Mouse (Mus musculus): ENCODE measurements at regions not wholly inside any gene's neighbourhood (a gene's known extent, or its start where the extent isn't known, plus 50 kb on each side); places are given as distances from the start of the nearest gene placed in this dataset.
"Not testable (repeated sequence)": the region's sequence is repeated elsewhere in the genome, so short reads cannot be mapped to it uniquely, and the experiment has no call there.

- not testable (repeated sequence) for H3K4me3 ChIP-seq (ENCODE audit: low read depth, low read length); H3K9ac ChIP-seq (ENCODE audit: low read depth, low read length); ATAC-seq (ENCODE audit: low read depth); H3K9me3 ChIP-seq (replicated peaks; ENCODE audit: control insufficient read depth, low read length); H3K36me3 ChIP-seq (ENCODE audit: control insufficient read depth, insufficient read depth); H3K27ac ChIP-seq (ENCODE audit: low read length); H3K27me3 ChIP-seq (ENCODE audit: control insufficient read depth, insufficient read depth, low read depth, low read length); H3K4me1 ChIP-seq (ENCODE audit: control insufficient read depth, low read depth, low read length); H3K4me2 ChIP-seq (ENCODE audit: low read depth, low read length)
- WGBS (ENCODE audit: insufficient replicate concordance): no CpG with 5 or more reads among the region's 4 CpGs
Observed at GRCm38 (mm10) chr14:53007323-53007722, 511.8 kb upstream of the Olfr1507 start.

DNA sequence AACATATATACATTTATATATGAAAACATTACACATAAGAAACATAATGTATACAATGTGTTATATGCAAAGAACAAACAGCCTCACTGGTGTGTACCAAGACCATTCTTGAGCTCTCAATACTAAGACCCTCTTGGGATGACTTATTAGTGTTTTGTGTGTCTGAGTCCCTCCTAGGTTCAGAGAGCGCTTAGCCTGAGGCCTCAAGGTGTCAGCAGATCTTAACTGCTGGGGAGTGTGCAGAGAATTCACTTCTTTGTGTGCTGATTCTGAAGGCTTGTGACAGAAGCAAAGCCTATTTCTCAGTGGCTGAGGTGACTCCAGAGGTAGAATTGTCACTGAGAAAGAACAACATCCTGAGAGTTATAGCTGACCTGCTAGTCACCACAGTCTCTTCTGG, 505.7 kb upstream of the Olfr1507 start:
- not testable (repeated sequence) for H3K27ac ChIP-seq (ENCODE audit: low read length); H3K4me3 ChIP-seq (ENCODE audit: low read depth, low read length); H3K9me3 ChIP-seq (replicated peaks; ENCODE audit: control insufficient read depth, low read length); ATAC-seq (ENCODE audit: low read depth); H3K4me2 ChIP-seq (ENCODE audit: low read depth, low read length); H3K36me3 ChIP-seq (ENCODE audit: control insufficient read depth, insufficient read depth); H3K9ac ChIP-seq (ENCODE audit: low read depth, low read length); H3K27me3 ChIP-seq (ENCODE audit: control insufficient read depth, insufficient read depth, low read depth, low read length); H3K4me1 ChIP-seq (ENCODE audit: control insufficient read depth, low read depth, low read length)
- WGBS (ENCODE audit: insufficient replicate concordance): 70% methylated on average over 1 of the region's 1 CpGs

- not testable (repeated sequence) for H3K36me3 ChIP-seq (ENCODE audit: control insufficient read depth, insufficient read depth); ATAC-seq (ENCODE audit: low read depth); H3K9me3 ChIP-seq (replicated peaks; ENCODE audit: control insufficient read depth, low read length); H3K4me2 ChIP-seq (ENCODE audit: low read depth, low read length); H3K9ac ChIP-seq (ENCODE audit: low read depth, low read length); H3K27ac ChIP-seq (ENCODE audit: low read length); H3K4me1 ChIP-seq (ENCODE audit: control insufficient read depth, low read depth, low read length); H3K27me3 ChIP-seq (ENCODE audit: control insufficient read depth, insufficient read depth, low read depth, low read length); H3K4me3 ChIP-seq (ENCODE audit: low read depth, low read length)
- WGBS (ENCODE audit: insufficient replicate concordance): 26% methylated on average over 1 of the region's 4 CpGs
Observed at GRCm38 (mm10) chr14:52992106-52992760, 496.7 kb upstream of the Olfr1507 start.

DNA sequence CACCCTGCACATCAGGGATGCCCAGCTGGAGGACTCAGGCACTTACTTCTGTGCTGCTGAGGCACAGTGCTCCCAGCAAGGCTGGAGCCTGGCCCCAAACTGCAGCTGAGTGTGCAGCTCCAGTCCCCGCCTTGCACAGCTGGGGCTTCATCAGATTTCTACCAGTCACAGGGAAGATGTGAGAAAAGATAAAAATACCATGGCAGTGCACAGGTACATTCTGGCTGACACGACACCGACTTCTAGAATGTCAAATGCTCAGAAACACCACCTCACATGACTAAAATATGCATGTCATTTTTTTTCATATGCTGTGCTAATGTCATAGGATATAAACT, 495.7 kb upstream of the Olfr1507 start:
- not testable (repeated sequence) for H3K27me3 ChIP-seq (ENCODE audit: control insufficient read depth, insufficient read depth, low read depth, low read length); ATAC-seq (ENCODE audit: low read depth); H3K4me3 ChIP-seq (ENCODE audit: low read depth, low read length); H3K4me2 ChIP-seq (ENCODE audit: low read depth, low read length); H3K9me3 ChIP-seq (replicated peaks; ENCODE audit: control insufficient read depth, low read length); H3K4me1 ChIP-seq (ENCODE audit: control insufficient read depth, low read depth, low read length); H3K36me3 ChIP-seq (ENCODE audit: control insufficient read depth, insufficient read depth); H3K27ac ChIP-seq (ENCODE audit: low read length); H3K9ac ChIP-seq (ENCODE audit: low read depth, low read length)
- no CpG with 5 or more reads among the region's 3 CpGs for WGBS (ENCODE audit: insufficient replicate concordance)

GRCm38 (mm10) chr14:52990569-52991327, 495.2 kb upstream of the Olfr1507 start:
- H3K27me3 ChIP-seq (ENCODE audit: control insufficient read depth, insufficient read depth, low read depth, low read length); H3K4me3 ChIP-seq (ENCODE audit: low read depth, low read length); H3K36me3 ChIP-seq (ENCODE audit: control insufficient read depth, insufficient read depth); H3K27ac ChIP-seq (ENCODE audit: low read length); H3K9ac ChIP-seq (ENCODE audit: low read depth, low read length); ATAC-seq (ENCODE audit: low read depth); H3K4me1 ChIP-seq (ENCODE audit: control insufficient read depth, low read depth, low read length); H3K4me2 ChIP-seq (ENCODE audit: low read depth, low read length); H3K9me3 ChIP-seq (replicated peaks; ENCODE audit: control insufficient read depth, low read length): not testable (repeated sequence)
- no CpG with 5 or more reads among the region's 12 CpGs for WGBS (ENCODE audit: insufficient replicate concordance)

GRCm38 (mm10) chr14:52989940-52990339, 494.4 kb upstream of the Olfr1507 start:
- H3K27ac ChIP-seq (ENCODE audit: low read length); H3K36me3 ChIP-seq (ENCODE audit: control insufficient read depth, insufficient read depth); H3K9me3 ChIP-seq (replicated peaks; ENCODE audit: control insufficient read depth, low read length); H3K4me2 ChIP-seq (ENCODE audit: low read depth, low read length); H3K9ac ChIP-seq (ENCODE audit: low read depth, low read length); H3K4me3 ChIP-seq (ENCODE audit: low read depth, low read length); H3K27me3 ChIP-seq (ENCODE audit: control insufficient read depth, insufficient read depth, low read depth, low read length); H3K4me1 ChIP-seq (ENCODE audit: control insufficient read depth, low read depth, low read length); ATAC-seq (ENCODE audit: low read depth): not testable (repeated sequence)
- 33% methylated on average over 1 of the region's 1 CpGs for WGBS (ENCODE audit: insufficient replicate concordance)

DNA sequence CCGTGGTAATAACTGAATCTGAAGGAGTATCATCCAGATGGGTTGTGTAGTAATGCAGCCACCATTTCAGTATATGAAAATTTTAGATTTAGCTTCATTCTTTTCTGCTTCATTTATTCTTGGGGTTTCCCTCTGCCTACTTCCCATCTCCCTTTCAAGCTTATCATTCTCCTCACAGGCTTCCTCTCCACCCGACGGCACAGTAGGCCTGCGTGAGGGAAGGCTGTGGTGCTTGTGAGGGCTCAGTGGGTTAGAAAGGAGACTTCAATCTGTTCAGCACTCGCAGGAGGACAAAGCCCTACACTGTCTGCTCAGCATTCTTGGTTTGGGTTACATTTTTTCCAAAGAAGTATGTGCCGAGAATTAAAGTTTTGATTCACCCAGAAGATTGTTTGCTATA, 493.0 kb upstream of the Olfr1507 start:
- not testable (repeated sequence) for H3K4me2 ChIP-seq (ENCODE audit: low read depth, low read length); H3K4me1 ChIP-seq (ENCODE audit: control insufficient read depth, low read depth, low read length); H3K9me3 ChIP-seq (replicated peaks; ENCODE audit: control insufficient read depth, low read length); ATAC-seq (ENCODE audit: low read depth); H3K36me3 ChIP-seq (ENCODE audit: control insufficient read depth, insufficient read depth); H3K27me3 ChIP-seq (ENCODE audit: control insufficient read depth, insufficient read depth, low read depth, low read length); H3K27ac ChIP-seq (ENCODE audit: low read length); H3K4me3 ChIP-seq (ENCODE audit: low read depth, low read length); H3K9ac ChIP-seq (ENCODE audit: low read depth, low read length)
- WGBS (ENCODE audit: insufficient replicate concordance): no CpG with 5 or more reads among the region's 6 CpGs

DNA sequence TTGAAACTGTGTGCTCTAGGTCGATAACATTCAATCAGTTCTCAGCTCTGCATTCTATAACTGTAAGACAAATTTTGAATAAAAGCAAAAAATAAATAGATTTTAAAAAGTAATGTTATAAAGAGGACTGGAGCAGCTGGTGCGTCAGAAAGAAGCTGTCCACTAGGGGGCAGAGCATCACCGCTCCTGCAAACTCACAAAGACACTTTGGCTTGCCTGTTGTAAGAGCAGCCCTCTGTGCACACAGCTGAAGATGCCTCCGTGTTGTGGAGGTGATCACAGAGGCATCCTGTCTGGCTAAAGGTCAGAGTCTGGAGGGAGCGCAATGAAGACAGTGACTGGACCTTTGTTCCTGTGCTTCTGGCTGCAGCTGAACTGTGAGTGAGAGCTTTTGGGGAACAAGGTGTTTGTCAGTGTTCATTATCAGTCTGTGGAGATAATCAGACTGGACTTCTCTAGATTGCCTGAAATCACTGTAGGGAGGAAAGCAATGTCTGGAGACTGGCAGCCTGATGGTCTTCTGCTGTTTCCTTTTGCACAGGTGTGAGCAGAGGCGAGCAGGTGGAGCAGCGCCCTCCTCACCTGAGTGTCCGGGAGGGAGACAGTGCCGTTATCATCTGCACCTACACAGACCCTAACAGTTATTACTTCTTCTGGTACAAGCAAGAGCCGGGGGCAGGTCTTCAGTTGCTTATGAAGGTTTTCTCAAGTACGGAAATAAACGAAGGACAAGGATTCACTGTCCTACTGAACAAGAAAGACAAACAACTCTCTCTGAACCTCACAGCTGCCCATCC, 476.9 kb upstream of the Olfr1507 start:
- ATAC-seq (ENCODE audit: low read depth); H3K27ac ChIP-seq (ENCODE audit: low read length); H3K9me3 ChIP-seq (replicated peaks; ENCODE audit: control insufficient read depth, low read length); H3K4me1 ChIP-seq (ENCODE audit: control insufficient read depth, low read depth, low read length); H3K27me3 ChIP-seq (ENCODE audit: control insufficient read depth, insufficient read depth, low read depth, low read length); H3K4me2 ChIP-seq (ENCODE audit: low read depth, low read length); H3K9ac ChIP-seq (ENCODE audit: low read depth, low read length); H3K4me3 ChIP-seq (ENCODE audit: low read depth, low read length); H3K36me3 ChIP-seq (ENCODE audit: control insufficient read depth, insufficient read depth): not testable (repeated sequence)
- no CpG with 5 or more reads among the region's 12 CpGs for WGBS (ENCODE audit: insufficient replicate concordance)

GRCm38 (mm10) chr14:52962110-52962509, 466.6 kb upstream of the Olfr1507 start:
- not testable (repeated sequence) for H3K27ac ChIP-seq (ENCODE audit: low read length); H3K4me1 ChIP-seq (ENCODE audit: control insufficient read depth, low read depth, low read length); H3K36me3 ChIP-seq (ENCODE audit: control insufficient read depth, insufficient read depth); ATAC-seq (ENCODE audit: low read depth); H3K9me3 ChIP-seq (replicated peaks; ENCODE audit: control insufficient read depth, low read length); H3K4me3 ChIP-seq (ENCODE audit: low read depth, low read length); H3K9ac ChIP-seq (ENCODE audit: low read depth, low read length); H3K27me3 ChIP-seq (ENCODE audit: control insufficient read depth, insufficient read depth, low read depth, low read length); H3K4me2 ChIP-seq (ENCODE audit: low read depth, low read length)
- WGBS (ENCODE audit: insufficient replicate concordance): 55% methylated on average over 3 of the region's 4 CpGs
